Mouse (Mus musculus): ENCODE measurements around the gene Otop1.

DNA sequence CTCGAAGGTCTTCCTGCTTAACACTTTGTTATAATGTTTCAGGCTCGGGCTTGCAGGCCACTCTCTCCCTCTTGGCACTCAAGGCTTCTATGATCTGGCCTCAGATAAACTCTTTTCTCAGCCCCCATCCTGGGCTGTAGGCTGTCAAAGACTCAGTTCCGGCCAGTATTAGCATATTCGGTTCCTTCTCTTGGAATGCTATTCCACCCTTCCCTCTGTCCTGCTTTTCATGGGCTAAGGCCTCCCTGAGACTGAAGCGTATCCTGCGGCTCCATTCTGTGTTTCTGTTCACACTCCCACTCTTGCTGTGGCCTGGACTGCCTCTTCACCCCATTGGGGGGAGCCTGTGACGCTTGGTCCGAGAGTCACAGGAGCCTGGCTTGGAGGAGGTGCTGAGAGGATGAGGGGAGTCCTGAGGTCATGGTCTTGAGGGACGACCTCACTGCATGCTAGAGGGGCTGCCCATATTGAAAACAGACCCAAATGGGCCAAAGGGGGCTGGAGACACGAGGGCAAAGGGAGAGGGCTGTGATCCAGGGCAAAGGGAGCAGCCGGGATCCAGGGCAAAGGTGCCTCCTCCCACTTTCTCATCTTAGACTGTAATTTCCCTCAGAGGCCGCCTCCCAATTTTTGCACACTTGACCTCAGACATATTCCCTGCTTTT lies 2.3 kb downstream of the Otop1 start:
- TF ChIP-seq POLR2A (IDR thresholded peaks at IDR 0.05; ENCODE audit: borderline replicate concordance, insufficient read depth, low read length) (no peak), CTCF (IDR thresholded peaks at IDR 0.05; ENCODE audit: borderline replicate concordance, insufficient read depth, low read depth, low read length) (no peak)

Measured in cerebellum, adult 2 months (tissue).